Mouse (Mus musculus): ENCODE results near the gene Cfap97.

GRCm38 (mm10) chr8:46225501-46225900 lies 73.9 kb downstream of the Cfap97 start:
- TF ChIP-seq CTCF (IDR thresholded peaks at IDR 0.05; ENCODE audit: extremely low read depth, insufficient read depth, low read length) = no peak
- TF ChIP-seq POLR2A (IDR thresholded peaks at IDR 0.05; ENCODE audit: extremely low read depth, insufficient read depth, low read length) = no peak
